Mouse (Mus musculus) natural killer cell, adult 2 months (primary cell): ENCODE data around the gene Hrc.
"Not testable (repeated sequence)": the region's sequence is repeated elsewhere in the genome, so short reads cannot be mapped to it uniquely, and the experiment has no call there.

Experiments used
- DNase-seq, 2 experiments: peaks; one replicate each; pipeline ENCODE4 v3.0.0; 2022; ENCODE audit warnings: low spot score in 2 of 2

Hrc gene

DNA sequence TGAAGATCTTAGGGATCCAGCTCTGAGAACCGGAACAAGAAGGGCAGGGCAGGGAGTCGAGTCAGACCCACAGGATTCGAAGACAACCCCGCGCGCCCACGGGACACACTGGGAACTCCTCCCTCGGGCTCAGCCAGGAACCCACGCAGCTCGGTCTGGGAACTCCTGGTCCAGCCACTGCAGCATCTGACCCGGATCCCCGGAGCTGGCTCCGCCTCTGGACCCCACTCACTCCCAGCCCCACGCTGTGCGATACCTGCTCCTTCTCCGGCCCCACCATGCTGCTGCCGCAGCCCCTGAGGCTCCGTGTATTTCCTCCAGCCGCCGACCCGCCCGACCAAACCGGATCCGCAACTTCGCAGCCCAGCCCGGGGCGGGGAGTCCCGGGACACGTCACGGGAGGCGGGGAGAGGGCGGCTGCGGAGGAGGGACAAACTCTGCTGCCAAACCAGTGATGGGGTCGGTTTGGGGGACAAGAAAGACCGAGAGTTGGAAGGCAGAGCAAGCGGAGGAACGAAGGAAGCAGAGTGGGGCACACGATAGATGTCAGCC, 1.6 kb upstream of the Hrc start, which contains the start of gene Trpm4:
Trpm4 (minus strand) TSS at position 350 of the 552 bp plus-strand sequence.
- DNase-seq: peak; percentile 84 to 85

DNA sequence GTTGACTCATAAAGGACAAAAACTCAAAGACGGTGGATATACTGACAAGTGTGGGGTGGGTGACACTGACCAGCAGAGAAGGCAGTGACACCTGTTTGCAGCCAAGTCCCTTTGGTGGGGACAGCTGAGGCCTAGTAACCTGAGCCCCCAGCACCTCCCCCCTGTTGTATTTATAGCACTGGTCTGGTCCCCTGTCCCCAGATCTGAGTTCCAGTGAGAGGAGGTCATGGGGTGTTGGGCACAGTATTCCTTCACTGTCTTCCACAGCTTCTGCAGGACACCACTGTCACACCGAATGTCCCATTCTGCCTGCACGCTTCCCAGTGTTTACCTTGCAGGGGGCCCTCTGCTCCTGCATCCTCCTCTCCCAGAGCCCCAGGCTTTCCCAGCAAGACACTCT, 485 bp upstream of the Hrc start:
- no peak for DNase-seq

DNA sequence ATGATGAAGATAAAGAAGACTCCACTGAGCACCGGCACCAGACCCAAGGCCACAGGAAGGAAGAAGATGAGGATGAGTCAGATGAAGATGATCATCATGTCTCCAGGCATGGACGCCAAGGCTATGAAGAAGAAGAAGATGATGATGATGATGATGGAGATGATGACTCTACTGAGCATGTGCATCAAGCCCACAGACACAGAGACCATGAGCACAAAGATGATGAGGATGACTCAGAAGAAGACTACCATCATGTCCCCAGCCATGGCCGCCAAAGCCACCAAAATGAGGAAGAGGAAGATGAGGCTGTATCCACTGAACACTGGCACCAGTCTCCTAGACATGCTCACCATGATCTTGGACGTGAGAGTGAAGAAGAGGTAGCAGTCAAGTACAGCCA, 1.2 kb downstream of the Hrc start:
- no peak for DNase-seq

DNA sequence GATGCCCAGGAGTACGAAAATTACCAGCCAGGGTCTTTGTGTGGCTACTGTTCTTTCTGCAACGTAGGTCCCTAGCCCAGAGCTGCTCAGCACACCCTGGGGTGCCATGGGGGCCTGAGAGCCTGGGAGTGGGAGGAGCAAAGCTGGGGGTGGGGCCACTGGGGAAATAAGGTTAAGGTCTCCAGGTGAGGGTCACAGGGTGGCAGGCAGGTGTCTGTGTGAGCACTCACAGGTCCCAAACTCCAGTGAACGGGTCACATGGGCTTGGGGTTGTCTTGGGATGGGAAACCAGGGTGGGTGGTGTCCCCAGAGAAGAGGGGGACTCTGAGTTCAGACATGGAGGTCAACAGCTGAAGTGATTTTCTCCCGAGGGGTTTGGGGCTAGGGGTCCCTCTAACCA, 2.4 kb downstream of the Hrc start:
- DNase-seq: no peak

DNA sequence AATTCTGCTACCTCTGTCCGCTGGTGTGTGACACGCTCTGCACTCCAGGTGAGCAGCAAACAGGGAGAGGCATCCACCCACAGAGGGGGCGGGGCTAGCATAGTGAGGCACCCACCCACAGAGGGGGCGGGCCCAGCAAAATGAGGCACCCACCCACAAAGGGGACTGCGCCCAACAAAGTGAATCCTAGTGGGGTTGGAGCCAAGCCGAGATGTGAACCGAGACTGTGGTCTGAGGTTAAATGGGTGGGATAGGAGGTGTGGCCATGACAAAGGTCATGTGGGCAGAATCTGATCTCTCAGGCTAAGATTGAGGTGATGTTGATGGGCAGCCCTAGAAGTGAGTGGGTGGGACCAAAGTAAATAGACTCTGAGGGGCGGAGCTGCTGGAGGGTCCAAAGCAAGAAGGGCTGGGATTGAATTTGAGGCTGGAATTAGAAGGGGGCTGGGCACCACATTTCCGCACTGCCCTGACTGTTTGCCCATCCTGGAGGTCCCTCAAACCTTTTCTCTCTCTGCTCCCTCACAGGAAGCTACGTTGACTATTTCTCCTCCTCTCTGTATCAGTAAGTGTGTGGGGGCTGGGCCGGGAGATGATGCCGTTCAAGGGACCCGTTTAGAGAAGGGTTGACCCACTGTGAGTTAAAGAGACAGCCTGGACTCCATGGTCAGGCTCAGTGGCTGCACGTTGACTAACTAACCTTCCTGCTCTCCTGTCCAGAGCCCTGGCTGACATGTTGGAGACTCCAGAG, 3.2 kb downstream of the Hrc start:
- DNase-seq: peak; percentile 42 to 45

DNA sequence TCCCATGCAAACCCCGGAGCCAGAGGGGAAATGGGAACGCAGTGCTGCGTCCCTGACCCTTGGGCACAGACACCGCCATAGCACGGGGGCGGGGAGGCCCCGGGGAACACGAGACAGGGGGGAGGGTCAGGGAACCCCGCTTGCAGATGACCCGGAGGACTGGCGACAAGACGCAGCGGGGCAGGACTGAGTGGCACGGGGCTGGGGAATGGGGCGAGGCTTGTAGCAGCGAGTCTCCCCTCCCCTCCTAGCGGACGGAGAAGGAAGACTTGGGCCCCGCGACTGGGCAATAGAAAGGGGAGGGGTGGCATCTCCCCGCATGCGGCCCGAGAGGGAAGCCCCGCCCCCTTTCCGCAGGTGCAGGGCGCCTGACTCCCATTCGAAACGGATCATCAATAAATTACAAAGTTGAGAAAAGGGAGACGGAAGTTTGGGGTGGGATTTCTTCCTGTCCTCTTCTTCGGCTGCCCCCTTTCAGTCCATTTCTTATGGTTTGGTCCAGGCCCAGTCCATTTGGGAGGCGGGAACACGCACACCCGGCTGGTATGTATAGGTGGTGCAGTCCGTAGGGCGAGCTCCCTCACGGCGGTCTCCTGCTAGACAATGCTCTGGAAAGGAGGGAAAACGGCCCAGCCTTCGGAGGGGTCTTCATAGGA, 4.4 kb downstream of the Hrc start:
- peak in 1 of 2 experiments; percentile 50 for DNase-seq

DNA sequence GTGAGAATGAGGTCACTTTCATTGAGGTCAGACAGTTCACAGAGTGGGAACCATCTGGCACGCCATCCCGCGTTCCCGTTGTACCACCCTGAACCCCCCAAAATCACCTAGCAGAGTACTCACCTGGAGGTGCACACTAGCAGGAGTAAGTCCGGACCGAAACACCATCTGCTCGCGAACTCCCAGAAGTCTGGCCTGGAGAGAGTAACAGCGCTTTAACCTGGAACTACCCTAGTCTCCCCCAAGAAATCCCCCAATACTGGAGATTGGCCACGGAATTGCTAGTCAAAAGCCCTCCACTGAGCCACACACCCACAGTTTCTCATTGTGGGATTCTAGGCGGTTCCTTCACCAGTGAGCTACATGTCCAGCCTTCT, 5.0 kb downstream of the Hrc start:
- no peak for DNase-seq

DNA sequence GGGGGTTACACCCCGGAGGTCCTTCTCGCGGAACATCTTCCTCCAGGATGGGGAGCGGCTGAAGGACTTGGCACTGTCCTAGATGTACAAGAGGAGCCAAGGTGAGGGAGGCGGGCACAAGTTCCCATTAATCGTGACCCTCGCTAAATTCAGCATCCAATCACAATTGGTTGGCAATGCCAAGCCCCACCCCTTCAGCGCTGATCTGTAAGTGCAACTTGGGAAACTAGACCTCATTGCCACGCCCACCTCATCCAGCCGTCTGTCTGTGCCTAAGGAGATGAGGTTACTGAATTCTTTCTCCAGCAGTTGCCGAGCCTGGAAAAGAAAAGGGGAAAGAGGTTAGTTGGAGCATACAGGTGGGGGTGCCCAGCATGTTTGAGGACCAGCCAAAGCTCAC, 5.6 kb downstream of the Hrc start:
- DNase-seq: no peak

DNA sequence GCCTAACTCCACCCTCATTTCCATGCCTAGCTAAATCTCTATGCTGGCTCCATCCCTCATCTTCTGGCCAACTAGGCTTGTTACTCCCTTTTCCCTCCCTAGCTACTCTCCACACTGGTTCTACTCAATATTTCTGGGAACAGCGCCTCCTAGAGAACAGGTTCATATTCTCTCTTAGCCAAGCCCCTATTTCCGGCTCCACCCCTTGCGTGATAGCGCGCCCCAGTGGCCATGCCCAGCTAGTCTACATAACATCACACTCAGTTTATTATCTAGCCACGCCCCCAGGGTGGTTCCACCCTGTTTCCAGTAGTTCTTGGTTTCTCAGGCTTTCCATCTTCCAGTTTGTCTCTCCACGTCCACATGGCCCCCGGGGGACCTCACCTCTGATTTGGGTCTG, 6.2 kb downstream of the Hrc start:
- peak; percentile 84 to 89 for DNase-seq

DNA sequence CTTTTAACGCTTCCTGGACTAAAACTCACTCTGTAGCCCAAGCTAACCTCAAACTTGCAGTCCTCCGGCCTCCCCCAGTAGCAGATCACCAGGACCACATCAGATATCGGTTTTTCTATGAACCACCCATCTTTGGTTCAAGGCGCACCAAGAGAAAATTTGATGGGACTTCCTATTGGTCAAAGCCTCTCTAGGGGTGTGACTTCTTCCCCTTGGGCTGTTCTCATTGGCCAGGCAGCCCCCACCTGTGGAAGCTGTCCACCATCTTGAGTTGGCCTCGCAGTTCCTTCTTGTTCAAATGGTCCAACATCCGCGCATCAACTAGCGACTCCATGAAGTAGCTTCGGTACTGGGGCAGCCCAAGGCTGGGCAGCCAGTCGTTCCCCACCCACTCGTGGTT, 7.0 kb downstream of the Hrc start:
- no peak for DNase-seq

DNA sequence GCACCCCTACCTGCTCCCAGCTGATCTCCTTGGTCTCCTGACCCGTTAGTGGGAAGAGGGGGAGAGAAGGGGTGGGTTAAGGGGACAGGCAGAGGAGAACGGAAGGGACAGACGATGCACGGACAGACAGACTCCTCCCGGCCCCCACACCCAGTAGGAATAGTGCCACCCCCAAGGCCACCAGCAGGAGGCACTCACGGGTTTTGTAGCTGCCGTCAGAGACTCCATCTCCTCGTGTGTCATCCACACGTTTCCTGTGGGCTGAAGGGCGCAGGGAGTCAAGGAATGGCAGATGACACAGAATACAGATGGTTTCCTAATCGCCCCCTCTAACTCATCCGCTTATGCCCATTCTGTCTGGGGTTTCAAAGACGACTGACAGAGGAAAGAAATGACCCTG, 8.5 kb downstream of the Hrc start:
- no peak for DNase-seq

DNA sequence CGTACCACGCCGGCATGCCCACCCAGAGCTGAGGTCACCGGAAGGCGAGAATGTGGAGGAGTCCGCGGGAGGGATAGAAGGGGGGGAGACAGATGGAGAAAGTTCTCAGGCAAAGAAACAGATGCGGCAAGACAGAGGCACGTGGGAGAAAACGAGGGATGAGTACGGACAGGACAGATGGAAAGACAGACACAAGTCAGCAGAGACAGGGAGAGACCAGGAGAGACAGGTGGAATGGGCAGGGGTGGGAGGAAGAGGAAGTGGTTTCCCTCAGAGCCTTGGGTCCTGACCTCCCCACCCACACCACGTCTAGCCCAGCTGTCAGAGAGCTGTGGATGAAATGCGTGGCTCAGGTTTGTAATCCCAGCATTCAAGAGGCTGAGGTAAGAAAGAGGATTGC, 11.8 kb downstream of the Hrc start:
- DNase-seq: no peak

DNA sequence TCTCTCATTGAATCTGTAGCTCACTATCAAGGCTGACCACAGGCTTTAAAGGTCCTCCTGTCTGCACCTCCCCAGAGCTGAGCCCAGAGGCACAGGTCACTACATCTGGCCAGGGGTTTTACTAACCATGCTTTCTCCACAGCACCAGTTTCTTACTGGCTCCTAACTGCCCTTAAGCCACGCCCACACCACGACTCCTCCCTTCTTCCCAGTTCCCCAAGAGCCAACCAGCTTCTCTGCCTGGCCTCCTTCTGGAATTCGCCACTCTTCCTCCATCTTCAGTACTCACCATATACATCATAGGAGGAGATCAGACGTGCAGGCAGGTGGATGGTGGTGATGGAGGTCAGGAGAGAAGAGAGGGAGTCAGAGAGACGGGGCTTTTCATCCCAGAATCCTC, 18.0 kb downstream of the Hrc start:
- DNase-seq: no peak

DNA sequence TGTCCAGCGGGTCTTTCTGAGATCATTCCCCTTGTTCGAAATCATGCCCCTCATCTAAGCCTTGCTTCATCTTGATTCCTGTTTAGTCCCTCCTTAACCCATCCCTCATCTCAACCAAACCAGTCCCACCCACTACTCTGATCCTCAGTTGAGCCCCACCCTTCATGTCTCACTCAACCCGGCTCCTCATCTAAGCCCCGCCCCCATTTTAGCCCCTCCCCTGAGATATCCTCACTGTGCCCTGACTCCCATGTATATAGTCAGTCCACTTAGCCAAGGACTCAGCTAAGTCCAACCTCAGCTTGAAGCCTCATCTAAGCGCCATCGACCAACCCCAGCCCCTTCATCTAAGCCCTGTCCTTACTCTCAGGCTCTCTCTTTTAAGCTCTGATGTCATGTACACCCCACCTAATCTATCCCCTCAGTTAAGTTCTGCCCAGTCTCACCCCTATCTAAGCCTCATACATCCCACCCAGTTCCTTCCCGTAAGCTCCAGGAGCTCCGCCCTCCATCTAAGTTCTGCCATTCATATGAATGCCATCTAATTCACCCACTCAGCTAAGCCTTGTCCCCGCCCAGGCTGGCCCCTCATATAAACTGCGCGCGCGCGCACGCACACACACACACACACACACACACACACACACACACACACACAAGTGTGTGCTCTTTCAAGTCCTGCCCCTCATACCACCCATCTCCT, 20.4 kb downstream of the Hrc start:
- no peak for DNase-seq

DNA sequence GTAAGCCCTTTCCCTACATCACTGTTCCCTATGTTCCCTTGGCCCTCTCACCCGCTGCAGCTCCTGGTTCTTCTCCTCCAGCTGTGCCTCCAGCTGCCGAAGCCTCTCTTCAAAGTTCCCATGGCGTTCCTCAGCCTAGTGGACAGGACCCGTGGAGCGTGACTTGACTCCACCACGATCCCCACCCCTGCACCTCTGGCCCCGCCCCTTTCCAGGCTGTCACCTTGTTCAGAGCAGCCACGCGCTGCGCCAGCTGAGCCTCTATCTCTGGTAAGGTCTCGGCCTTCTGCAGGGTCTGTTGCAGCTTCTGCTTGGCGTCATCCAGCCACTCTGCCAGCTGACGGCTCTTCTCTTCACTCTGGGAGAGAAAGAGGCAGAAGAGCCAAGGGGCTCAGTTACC, 21.0 kb downstream of the Hrc start:
- DNase-seq: no peak

DNA sequence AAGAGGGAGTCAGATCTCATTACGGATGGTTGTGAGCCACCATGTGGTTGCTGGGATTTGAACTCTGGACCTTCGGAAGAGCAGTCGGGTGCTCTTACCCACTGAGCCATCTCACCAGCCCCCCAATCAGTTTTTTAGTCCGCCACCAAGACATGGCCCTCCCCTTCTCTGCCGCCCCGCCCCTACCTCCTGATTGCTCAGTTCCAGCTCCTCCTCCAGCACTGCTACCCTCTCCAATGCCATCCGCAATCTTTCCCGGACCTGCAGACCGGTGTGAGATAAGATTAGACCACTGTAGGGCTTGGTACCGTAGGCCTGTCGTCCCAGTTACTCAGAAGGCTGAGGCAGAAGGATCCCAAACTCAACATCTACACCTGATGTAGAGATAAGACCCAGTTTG, 24.0 kb downstream of the Hrc start:
- DNase-seq: not testable (repeated sequence)

DNA sequence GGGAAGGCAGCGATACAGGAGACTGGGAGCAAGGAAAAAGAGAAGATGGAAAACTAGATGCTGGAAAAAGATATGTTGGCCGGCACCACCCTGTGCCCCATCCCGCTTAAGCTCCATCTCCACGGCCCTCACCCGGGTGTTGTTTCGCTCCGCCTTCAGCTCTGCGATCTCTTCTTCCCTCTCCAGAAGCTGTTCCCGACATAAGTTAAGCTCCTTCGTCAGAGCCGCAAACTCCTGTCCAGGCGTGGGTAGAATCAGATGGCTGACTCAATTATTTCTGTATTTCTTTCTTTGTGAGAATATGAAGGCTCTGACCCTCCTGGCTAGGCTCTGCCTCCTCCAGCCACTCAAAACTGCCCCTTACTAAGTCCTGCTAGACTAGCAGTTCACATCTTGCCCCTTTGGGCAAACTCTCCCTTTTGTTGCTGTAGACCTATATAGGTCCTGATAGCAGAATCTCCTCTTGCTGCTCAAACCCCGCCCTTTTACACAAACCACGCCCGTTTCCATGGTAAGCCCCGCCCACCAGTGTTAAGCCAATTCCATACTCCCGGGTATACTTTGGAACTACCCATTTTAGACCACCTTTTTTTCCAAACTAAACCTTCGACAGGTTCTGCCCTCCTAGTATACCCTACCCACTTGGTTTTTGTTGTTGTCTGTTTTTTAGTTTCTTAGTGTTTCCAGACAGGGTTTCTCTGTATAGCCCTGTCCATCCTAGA, 25.5 kb downstream of the Hrc start:
- no peak for DNase-seq

DNA sequence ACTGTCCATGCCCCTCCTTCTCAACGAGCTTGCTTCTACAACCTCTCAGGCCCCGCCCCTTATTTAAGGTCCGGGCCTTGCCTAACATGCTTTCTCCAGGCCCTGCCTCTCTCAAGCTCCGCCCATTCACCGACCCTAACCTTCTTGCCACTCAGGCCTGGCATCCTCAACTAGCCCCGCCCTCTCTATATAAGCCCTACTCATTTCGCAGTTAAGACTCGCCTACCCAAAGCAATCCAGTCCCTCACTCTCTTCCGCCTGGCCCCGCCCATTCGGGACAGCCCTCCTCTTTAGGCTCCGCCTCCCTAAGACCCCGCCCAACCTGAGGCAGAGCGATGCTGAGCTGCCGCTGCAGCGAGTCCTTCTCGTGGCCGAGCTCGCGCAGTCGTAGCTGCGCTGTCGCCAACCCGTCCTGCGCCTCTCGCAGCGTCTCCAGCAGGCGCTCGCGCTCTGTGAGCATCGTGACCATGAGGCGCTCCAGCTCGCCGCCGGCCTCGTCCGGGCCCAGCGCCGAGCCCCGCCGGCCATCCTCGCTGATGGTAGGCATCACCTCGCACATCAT, 26.2 kb downstream of the Hrc start:
- DNase-seq: peak; percentile 79 to 86

DNA sequence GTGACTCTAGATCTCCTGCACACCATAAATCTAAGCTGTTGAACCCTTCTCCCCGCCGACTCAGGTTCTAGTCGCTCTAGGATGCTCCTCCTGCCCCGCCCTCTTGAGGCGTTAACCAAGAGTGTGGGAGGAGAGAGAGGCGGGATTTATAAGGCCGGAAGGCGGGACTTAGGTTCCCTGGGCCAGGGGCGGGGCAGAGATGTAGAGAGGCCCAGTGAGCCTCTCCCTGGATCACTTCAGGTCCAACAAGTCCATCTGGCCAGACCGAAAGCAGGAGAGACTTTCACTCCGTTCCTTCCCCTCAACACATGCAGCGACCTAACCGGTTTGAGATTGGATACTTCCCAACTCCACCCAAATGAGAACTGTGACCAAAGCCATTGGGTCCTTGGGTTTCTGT, 27.7 kb downstream of the Hrc start:
- DNase-seq: peak; percentile 54 to 67

DNA sequence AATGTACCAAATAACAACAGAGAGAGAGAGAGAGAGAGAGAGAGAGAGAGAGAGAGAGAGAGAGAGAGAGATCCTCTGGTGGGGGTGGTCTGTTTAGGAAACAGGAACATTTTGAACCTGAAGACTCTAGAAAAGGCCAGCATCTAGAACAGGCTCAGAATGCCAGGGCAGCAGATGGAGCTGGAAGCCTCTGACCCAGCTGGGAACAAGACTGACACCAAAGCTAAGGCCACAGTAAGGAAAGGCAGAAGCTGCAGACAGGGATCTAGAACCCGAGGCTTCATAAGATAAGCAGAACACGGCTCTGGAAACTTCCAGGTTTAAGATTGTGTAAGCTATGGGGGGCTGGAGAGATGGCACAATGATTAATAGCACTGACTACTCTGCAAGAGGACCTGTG, 28.9 kb downstream of the Hrc start:
- DNase-seq: no peak

DNA sequence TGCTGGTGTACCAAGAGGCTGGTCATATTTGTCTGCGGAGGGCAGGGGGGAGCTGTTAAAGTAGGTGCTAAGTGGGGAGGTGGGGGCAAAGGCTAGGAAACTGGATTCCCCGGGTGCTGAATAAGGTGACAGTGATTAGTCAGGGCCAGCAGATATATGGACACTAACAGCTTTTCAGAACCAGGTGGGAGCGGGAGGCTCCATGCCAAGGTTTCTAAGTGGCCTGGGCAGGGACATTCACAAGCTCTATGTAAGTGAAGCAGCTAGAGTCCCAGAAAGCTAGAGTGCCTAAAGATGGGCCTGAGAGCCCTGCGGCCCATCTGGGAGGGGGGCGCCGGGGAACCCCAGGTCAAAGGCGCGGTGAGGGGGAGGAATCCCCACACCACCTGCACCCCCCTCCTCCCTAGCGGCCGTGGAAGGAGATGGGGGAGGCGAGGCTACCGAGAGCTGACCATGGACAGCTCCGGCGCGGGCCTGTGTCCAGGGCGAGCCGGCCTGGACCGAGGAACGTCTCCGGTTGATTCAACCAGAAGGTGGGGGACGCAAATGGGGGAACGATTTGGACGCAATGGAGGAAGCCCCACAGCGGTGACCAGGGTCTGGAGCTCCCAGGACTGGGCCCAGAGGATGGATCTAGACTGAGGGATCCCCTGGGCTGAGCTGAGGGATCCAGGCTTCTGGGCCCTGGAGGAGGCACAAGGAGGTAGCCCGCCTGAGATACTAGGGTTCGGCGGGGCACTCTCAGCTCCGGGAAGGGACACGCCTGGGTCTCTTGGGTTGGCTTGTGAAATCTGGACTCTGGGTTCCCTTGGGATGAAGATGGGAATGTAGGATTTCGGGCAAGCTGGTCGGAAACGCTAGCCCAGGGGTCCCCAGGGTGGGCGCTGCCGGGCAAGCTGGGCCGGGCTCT, 30.9 kb downstream of the Hrc start:
- no peak for DNase-seq
